Mouse (Mus musculus): ENCODE measurements around the gene 1700003F12Rik. TPM values are rescaled to one million over a fixed set of nuclear protein-coding genes. Genes with fewer than 3 reads are reported as not detected.

1700003F12Rik gene
- polyA plus RNA-seq, 1 experiment: 3.3 TPM

GRCm38 (mm10) chr2:154508450-154508849 is 38.4 kb upstream of the 1700003F12Rik start:
- Histone ChIP-seq H3K4me1 (replicated peaks; ENCODE audit: control insufficient read depth, insufficient read depth, low read length) (no peaks in the 10 kb centered on the region), H3K36me3 (ENCODE audit: control insufficient read depth, insufficient read depth, low read length) (peaks cover 25% of the 10 kb centered on the region; the same call in 1 of the 2 replicates), H3K4me3 (ENCODE audit: control insufficient read depth, insufficient read depth, low read length) (no peak overlapping the region), H3K27me3 (ENCODE audit: control insufficient read depth, insufficient read depth, low read length) (no peaks in the 10 kb centered on the region), H3K27ac (ENCODE audit: control insufficient read depth, insufficient read depth, low read length) (no peak overlapping the region)
- TF ChIP-seq POLR2A (IDR thresholded peaks at IDR 0.05; ENCODE audit: control insufficient read depth, extremely low read depth, insufficient read depth, low read length, poor library complexity) (no peak), CTCF (IDR thresholded peaks at IDR 0.05; ENCODE audit: borderline replicate concordance, control insufficient read depth, extremely low read depth, insufficient read depth, low read length, poor library complexity) (no peak)
- DNase-seq: no peak
- 94% methylated on average over 4 of the region's 4 CpGs for WGBS

GRCm38 (mm10) chr2:154510141-154510540 is 36.7 kb upstream of the 1700003F12Rik start:
- Histone ChIP-seq H3K4me1 (replicated peaks; ENCODE audit: control insufficient read depth, insufficient read depth, low read length) (no peaks in the 10 kb centered on the region), H3K4me3 (ENCODE audit: control insufficient read depth, insufficient read depth, low read length) (no peak overlapping the region), H3K36me3 (ENCODE audit: control insufficient read depth, insufficient read depth, low read length) (peaks cover 18% of the 10 kb centered on the region; the same call in 1 of the 2 replicates), H3K27me3 (ENCODE audit: control insufficient read depth, insufficient read depth, low read length) (no peaks in the 10 kb centered on the region), H3K27ac (ENCODE audit: control insufficient read depth, insufficient read depth, low read length) (no peak overlapping the region)
- no peak for DNase-seq
- 96% methylated on average over 3 of the region's 3 CpGs for WGBS
- TF ChIP-seq POLR2A (IDR thresholded peaks at IDR 0.05; ENCODE audit: control insufficient read depth, extremely low read depth, insufficient read depth, low read length, poor library complexity) (no peak), CTCF (IDR thresholded peaks at IDR 0.05; ENCODE audit: borderline replicate concordance, control insufficient read depth, extremely low read depth, insufficient read depth, low read length, poor library complexity) (no peak)

DNA sequence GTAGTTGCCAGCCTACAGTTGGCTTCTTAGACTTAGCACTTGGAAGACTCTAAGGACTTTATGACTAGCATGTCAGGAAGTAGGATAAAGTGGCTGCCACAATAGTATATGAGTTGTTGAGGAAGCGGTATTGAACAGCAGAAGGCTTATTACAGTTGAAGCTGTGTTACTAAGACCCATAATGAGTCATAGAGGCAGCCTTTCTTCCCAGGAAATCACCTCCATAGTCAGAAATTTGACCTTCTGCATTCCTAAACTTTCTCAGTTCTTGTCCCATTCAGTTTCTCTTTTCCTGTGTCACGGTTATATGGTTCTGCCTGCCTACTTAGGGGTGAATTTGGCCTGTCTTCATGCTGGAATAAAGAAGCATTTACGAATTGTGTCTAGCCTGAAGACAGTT is 29.9 kb upstream of the 1700003F12Rik start:
- TF ChIP-seq POLR2A (IDR thresholded peaks at IDR 0.05; ENCODE audit: control insufficient read depth, extremely low read depth, insufficient read depth, low read length, poor library complexity) (no peak), CTCF (IDR thresholded peaks at IDR 0.05; ENCODE audit: borderline replicate concordance, control insufficient read depth, extremely low read depth, insufficient read depth, low read length, poor library complexity) (no peak)
- H3K36me3 ChIP-seq (ENCODE audit: control insufficient read depth, insufficient read depth, low read length): peaks cover 15% of the 10 kb centered on the region; the same call in 1 of the 2 replicates
- H3K4me3 ChIP-seq (ENCODE audit: control insufficient read depth, insufficient read depth, low read length): no peak overlapping the region
- H3K27ac ChIP-seq (ENCODE audit: control insufficient read depth, insufficient read depth, low read length): no peak overlapping the region
- H3K4me1 ChIP-seq (replicated peaks; ENCODE audit: control insufficient read depth, insufficient read depth, low read length): no peaks in the 10 kb centered on the region
- no peaks in the 10 kb centered on the region for H3K27me3 ChIP-seq (ENCODE audit: control insufficient read depth, insufficient read depth, low read length)
- no peak for DNase-seq
- 96% methylated on average over 3 of the region's 3 CpGs for WGBS

GRCm38 (mm10) chr2:154517424-154517823 is 29.5 kb upstream of the 1700003F12Rik start:
- Histone ChIP-seq H3K27ac (ENCODE audit: control insufficient read depth, insufficient read depth, low read length) (no peak overlapping the region), H3K27me3 (ENCODE audit: control insufficient read depth, insufficient read depth, low read length) (no peaks in the 10 kb centered on the region), H3K4me3 (ENCODE audit: control insufficient read depth, insufficient read depth, low read length) (no peak overlapping the region), H3K4me1 (replicated peaks; ENCODE audit: control insufficient read depth, insufficient read depth, low read length) (no peaks in the 10 kb centered on the region), H3K36me3 (ENCODE audit: control insufficient read depth, insufficient read depth, low read length) (peaks cover 15% of the 10 kb centered on the region; the same call in 1 of the 2 replicates)
- no peak for DNase-seq
- WGBS: 94% methylated on average over 5 of the region's 5 CpGs
- TF ChIP-seq CTCF (IDR thresholded peaks at IDR 0.05; ENCODE audit: borderline replicate concordance, control insufficient read depth, extremely low read depth, insufficient read depth, low read length, poor library complexity): no peak
- TF ChIP-seq POLR2A (IDR thresholded peaks at IDR 0.05; ENCODE audit: control insufficient read depth, extremely low read depth, insufficient read depth, low read length, poor library complexity): no peak

GRCm38 (mm10) chr2:154521449-154521848 is 25.4 kb upstream of the 1700003F12Rik start:
- peaks cover 41% of the 10 kb centered on the region for H3K36me3 ChIP-seq (ENCODE audit: control insufficient read depth, insufficient read depth, low read length)
- H3K4me1 ChIP-seq (replicated peaks; ENCODE audit: control insufficient read depth, insufficient read depth, low read length): no peaks in the 10 kb centered on the region
- no peak overlapping the region for H3K27ac ChIP-seq (ENCODE audit: control insufficient read depth, insufficient read depth, low read length)
- TF ChIP-seq CTCF (IDR thresholded peaks at IDR 0.05; ENCODE audit: borderline replicate concordance, control insufficient read depth, extremely low read depth, insufficient read depth, low read length, poor library complexity) (no peak), POLR2A (IDR thresholded peaks at IDR 0.05; ENCODE audit: control insufficient read depth, extremely low read depth, insufficient read depth, low read length, poor library complexity) (no peak)
- no peak overlapping the region for H3K4me3 ChIP-seq (ENCODE audit: control insufficient read depth, insufficient read depth, low read length)
- DNase-seq: no peak
- H3K27me3 ChIP-seq (ENCODE audit: control insufficient read depth, insufficient read depth, low read length): no peaks in the 10 kb centered on the region

DNA sequence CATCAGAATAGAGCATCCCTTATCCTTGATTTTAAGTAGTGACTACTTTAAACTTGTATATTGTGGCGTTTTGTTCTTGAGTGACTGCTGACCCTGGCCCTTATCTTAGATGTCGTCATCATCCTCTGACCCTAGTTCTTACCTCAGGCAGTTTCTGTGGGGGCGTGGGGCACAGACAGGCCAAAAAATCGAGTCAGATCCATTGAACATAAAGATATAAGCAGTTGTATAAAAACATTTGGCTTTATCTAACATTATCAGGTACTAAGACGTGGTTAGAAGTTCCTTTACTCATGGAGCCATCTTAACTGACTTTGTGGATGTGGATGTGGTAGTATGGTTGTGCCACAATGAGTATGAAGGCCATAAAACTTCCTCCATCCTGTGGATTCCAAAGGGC is 24.6 kb upstream of the 1700003F12Rik start:
- H3K4me3 ChIP-seq (ENCODE audit: control insufficient read depth, insufficient read depth, low read length): no peak overlapping the region
- H3K27me3 ChIP-seq (ENCODE audit: control insufficient read depth, insufficient read depth, low read length): no peaks in the 10 kb centered on the region
- peaks cover 41% of the 10 kb centered on the region for H3K36me3 ChIP-seq (ENCODE audit: control insufficient read depth, insufficient read depth, low read length)
- no peak for DNase-seq
- 86% methylated on average over 5 of the region's 5 CpGs for WGBS
- no peaks in the 10 kb centered on the region for H3K4me1 ChIP-seq (replicated peaks; ENCODE audit: control insufficient read depth, insufficient read depth, low read length)
- H3K27ac ChIP-seq (ENCODE audit: control insufficient read depth, insufficient read depth, low read length): no peak overlapping the region
- TF ChIP-seq POLR2A (IDR thresholded peaks at IDR 0.05; ENCODE audit: control insufficient read depth, extremely low read depth, insufficient read depth, low read length, poor library complexity): no peak
- no peak for TF ChIP-seq CTCF (IDR thresholded peaks at IDR 0.05; ENCODE audit: borderline replicate concordance, control insufficient read depth, extremely low read depth, insufficient read depth, low read length, poor library complexity)

GRCm38 (mm10) chr2:154525285-154525684 is 21.6 kb upstream of the 1700003F12Rik start:
- no peak for DNase-seq
- H3K36me3 ChIP-seq (ENCODE audit: control insufficient read depth, insufficient read depth, low read length): peaks cover 31% of the 10 kb centered on the region
- no peaks in the 10 kb centered on the region for H3K27me3 ChIP-seq (ENCODE audit: control insufficient read depth, insufficient read depth, low read length)
- no peak overlapping the region for H3K27ac ChIP-seq (ENCODE audit: control insufficient read depth, insufficient read depth, low read length)
- no peaks in the 10 kb centered on the region for H3K4me1 ChIP-seq (replicated peaks; ENCODE audit: control insufficient read depth, insufficient read depth, low read length)
- TF ChIP-seq CTCF (IDR thresholded peaks at IDR 0.05; ENCODE audit: borderline replicate concordance, control insufficient read depth, extremely low read depth, insufficient read depth, low read length, poor library complexity): no peak
- TF ChIP-seq POLR2A (IDR thresholded peaks at IDR 0.05; ENCODE audit: control insufficient read depth, extremely low read depth, insufficient read depth, low read length, poor library complexity): no peak
- WGBS: 99% methylated on average over 2 of the region's 2 CpGs
- H3K4me3 ChIP-seq (ENCODE audit: control insufficient read depth, insufficient read depth, low read length): no peak overlapping the region
